Mouse (Mus musculus) liver, embryonic 14 days (tissue): ENCODE measurements around the gene Tnip1. TPM values are rescaled to one million over a fixed set of nuclear protein-coding genes. Genes with fewer than 3 reads are reported as not detected.

Experiments
- polyA plus RNA-seq: library from polyadenylated mRNA; depleted of rRNA; stranded (reverse); fragments of >200 nt; gene quantifications from 2 replicates; pipeline ENCODE4 v1.2.3, GENCODE M21; 2012; rRNA removed

The Tnip1 gene
- polyA plus RNA-seq = 4.5 and 5.4 TPM in 2 replicates

DNA sequence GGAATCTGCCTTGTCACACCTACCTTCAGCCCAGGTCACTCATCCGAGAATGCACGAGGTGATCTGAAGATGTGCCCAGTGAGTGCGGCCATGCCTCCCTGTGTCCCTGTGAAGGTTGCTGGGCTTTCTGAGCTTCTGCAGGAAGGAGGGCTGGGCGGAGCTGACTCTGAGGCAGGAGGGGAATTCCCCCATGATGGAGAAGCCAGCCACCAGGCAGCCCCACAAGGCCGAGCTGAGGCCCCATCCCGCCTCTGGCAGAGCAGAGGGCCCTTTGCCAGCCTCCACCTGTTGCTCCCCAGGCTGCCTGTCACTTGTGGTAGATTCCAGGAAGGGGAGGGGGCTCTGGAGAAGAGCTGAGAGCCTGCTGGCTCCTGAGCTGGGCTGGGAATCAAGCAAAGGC, at the start of gene Tnip1:
Gene Tnip1, minus strand, starts transcription at position 108 of the 400 bp plus-strand sequence.

DNA sequence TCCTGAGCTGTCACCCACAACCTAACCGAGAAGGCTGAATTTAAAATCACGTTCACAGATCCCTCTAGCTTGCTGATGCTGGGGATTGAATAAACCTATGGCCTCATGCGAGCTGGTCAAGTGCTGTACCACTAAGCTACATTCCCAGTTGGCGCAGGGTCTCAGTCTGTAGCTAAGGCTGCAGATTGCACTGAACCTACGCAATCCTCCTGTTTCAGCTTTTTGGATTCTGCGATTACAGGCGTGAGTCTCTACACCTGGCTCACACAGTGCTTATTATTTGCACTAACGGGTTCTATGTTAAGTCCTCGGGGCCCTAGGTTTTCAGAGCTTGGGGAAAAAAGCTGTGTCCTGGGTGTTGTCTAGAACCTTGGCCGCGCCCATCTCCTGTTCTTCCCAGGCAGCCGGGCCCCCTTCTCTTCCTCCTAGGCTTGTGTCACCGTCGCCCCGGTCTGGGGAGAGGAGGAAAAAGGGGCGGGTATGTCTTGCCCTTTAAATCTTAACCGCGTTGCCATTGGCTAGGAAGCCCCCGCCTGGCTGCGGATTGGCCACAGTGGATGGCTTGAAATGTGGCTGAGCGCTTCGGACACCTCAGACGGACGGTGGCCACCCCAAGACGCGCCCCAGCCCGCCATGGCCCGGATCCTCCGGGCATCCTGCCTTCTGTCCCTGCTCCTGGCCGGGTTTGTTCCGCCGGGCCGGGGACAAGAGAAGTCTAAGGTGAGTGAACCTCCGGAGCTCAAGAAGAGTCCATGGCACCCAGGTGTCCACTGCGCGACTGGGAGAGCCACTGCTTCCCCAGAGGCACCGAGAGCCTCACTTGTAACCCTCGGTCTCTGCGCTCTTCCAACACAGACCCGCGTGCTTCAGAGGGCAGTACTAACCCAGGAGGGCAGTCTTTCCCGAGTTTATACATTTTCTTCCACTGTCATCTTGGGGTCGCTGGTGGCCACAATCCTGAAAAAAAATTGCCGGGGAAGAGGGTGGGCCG, 60.1 kb downstream of the Tnip1 start, which contains the start of gene Gpx3:
Gene Gpx3, plus strand, starts transcription at position 121 of the 991 bp plus-strand sequence.

DNA sequence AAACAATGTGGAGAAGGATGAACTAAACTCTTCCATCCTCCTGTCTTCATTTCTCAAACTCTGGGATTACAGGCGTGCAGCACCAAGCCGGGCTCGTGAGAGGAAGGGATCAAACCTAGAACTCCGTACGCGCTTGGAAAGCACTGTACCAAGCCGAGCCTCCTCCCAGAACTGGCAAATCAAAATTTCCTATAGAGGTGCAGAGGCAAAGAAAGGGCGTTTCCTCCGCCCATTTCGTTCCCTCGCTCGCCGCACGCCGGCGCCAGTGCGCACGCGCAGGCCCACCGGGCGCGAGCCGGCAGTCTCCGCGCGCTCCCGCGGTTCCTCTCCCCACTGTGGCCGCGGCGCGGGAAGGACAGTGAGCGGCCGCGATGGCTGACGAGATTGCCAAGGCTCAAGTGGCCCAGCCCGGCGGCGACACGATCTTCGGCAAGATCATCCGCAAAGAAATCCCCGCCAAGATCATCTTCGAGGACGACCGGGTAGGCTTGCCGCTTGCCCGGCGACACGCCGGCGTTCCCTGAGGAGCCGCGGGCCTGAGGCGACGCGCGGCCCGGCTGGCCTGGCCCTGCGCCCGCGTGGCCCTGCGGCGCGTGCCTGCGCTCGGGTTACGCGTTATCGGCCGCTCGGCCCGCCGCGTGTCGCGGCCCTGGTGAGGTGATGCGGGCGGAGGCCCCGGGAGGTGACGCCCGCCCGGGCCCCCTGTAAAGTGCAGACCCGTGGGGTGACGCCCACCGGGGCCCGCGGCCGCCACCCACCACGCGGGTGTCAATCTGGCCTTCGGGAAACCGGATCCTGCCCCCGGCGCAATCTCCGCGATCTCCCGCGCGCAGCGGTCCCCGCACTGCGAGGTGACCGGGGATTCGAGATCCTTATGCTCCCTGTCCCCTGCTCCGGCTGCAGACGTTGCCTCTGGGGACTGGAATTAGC, 96.3 kb downstream of the Tnip1 start, which contains the start of gene Hint1:
Gene Hint1, plus strand, starts transcription at position 265 of the 930 bp plus-strand sequence.

Other genes starting within 250 kb of the Tnip1 start
- 8.7 and 10.6 TPM in 2 replicates for gene Cdc42se2, start 175.2 kb downstream of the Tnip1 start, polyA plus RNA-seq
- 2.1 and 2.2 TPM in 2 replicates for gene Lyrm7, start 102.0 kb downstream of the Tnip1 start, polyA plus RNA-seq
- gene Hint1, start 96.5 kb downstream of the Tnip1 start, polyA plus RNA-seq = 311 and 346 TPM in 2 replicates
- gene Gpx3, start 60.5 kb downstream of the Tnip1 start, polyA plus RNA-seq = 7.6 and 10.4 TPM in 2 replicates
- gene Anxa6, start 70.5 kb upstream of the Tnip1 start, polyA plus RNA-seq = 24.1 and 25.6 TPM in 2 replicates
- gene Ccdc69, start 115.2 kb upstream of the Tnip1 start, polyA plus RNA-seq = 0.81 and 1.1 TPM in 2 replicates
- 4.3 and 5.5 TPM in 2 replicates for gene Gm2a, start 135.2 kb upstream of the Tnip1 start, polyA plus RNA-seq
- gene Slc36a3, start 188.8 kb upstream of the Tnip1 start, polyA plus RNA-seq = not detected in 2 replicates
- gene Slc36a2, start 222.2 kb upstream of the Tnip1 start, polyA plus RNA-seq = 12.2 and 14.8 TPM in 2 replicates
- 5.8 and 8.1 TPM in 2 replicates for gene Slc36a1, start 241.4 kb upstream of the Tnip1 start, polyA plus RNA-seq